Mouse (Mus musculus) ovary, postnatal 10 days (tissue): ENCODE data around the gene Wdcp.
"Not testable (repeated sequence)": the region's sequence is repeated elsewhere in the genome, so short reads cannot be mapped to it uniquely, and the experiment has no call there.

ENCODE experiments used
- DNase-seq: peaks from one replicate; pipeline ENCODE4 v3.0.0; 2022; ENCODE audit warnings: low spot score

Gene Wdcp

DNA sequence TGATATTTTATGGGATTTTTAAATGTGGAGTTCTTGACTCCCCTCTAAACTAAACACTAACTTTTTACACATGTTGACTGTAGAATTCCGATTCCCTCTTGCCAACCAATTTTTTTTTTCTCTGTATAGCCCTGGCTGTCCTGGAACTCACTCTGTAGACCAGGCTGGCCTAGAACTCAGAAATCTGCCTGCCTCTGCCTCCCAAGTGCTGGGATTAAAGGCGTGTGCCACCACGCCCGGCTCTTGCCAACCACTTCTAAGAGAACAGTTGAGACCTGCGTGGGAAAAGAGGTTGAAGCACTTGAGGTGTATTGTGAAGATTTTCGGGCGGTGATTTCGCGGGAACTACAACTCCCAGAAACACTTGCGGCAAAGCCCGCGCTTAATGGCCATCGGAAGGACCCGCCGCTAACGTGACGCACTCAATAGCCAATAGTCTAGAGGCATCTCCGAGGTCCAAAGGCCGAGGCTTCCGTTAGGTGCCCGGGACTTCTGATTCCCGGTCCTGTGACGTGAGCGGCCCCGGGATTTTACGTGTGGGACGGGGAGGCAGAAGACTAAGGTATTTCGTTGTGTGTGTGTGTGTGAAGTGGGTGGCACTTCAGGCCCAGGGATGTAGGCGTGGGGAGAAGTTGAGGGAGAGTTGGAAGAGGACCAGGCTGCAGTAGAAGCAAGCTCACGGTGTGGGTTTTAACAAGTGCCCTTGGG lies at the start of gene Wdcp:
Gene Wdcp (plus strand): TSS at position 414 of the 708 bp plus-strand sequence.
- DNase-seq = peak; percentile 54

DNA sequence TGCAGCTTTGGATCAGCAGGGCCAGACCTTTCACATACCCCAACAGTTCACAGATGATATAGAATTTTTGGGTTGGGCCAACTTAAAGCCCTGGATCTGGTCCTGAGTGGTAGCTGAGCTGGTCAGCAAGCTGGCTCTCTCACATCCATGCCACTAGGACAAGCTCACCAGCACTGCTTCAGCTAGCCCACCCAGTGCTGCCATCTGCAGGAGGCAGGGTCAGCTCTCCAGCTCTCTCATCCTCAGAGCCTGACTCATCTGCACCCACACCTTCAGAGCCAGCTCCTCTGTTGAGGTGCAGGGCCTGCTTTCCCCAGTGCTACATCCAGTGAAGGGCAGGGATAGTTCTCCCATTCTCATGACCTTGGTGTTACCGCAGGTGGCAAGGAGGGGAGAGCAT lies 49.4 kb upstream of the Wdcp start:
- no peak for DNase-seq

DNA sequence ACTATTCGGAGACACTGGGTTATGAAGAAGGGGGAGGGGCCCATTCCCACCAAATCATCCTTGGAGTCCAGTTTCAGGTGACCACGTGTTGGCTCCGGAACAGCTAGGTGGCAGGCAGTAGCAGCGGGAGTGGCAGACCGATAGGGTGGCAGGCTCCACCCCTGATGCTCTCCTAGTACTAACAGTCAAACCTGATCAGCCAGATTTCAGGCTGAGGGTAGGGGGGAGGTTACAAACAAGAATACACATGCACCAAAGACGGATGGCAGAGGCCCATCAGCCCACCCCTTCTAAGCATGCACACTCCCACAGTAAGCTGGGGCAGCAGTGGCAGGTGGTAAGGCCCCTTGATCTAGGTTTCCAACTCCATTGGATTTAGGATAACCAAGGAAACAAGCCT lies 45.6 kb upstream of the Wdcp start:
- DNase-seq = not testable (repeated sequence)

DNA sequence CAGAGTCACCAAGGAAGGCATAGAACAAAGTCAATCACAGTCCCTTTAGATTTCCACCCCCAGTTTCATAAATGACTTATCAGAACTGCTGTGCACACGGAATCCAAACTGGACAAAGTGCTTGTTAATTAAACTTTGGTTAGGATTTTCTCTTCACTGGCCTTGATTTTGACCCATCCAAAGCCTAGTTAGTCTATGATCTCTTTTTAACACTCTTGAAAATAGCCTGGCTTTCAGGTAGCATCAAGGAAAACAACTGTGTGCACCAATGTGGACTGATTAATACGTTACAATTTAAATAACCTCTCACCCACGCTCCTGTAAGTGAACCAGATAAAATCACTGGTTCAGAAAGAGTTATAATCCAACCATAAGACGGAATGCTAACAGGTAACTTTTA lies 32.1 kb upstream of the Wdcp start:
- no peak for DNase-seq

DNA sequence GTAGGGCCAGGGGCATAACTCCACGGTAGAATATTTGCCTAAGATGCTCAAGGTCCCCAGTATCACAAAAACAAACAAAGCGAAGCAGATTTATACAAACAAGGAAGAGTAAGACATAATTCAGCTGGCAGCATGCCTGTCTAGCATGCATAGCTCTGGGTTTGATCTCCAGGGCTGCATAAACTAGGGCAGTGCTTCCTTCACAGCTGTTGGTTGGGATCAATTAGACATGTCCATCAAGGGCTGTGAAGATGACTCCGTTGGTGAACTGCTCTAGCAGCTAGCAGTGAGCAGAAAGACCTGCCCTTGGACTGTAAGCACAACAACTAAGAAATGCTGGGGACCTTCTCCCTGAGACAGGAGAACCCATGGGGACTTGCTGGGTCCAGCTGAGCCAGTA lies 31.4 kb upstream of the Wdcp start:
- DNase-seq = no peak

DNA sequence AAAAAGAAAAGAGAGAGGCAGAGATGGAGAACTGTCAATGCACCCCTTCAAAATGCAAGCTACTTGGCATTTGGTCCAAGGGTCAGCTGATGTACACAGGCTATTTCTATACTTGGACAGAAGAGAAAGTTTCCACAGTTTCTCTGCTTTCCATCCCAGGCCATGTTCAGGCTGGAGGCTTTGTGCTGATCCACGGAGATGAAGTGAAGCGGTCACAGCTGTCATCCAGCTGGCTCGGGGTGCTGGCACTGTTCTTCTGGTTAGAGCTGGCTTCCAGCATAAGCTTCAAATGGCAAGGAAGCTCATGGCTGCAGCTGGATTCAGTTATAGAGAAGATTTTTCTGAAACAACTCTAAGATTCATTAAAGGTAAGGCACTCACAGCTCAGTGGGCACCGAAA lies 29.5 kb upstream of the Wdcp start:
- no peak for DNase-seq

DNA sequence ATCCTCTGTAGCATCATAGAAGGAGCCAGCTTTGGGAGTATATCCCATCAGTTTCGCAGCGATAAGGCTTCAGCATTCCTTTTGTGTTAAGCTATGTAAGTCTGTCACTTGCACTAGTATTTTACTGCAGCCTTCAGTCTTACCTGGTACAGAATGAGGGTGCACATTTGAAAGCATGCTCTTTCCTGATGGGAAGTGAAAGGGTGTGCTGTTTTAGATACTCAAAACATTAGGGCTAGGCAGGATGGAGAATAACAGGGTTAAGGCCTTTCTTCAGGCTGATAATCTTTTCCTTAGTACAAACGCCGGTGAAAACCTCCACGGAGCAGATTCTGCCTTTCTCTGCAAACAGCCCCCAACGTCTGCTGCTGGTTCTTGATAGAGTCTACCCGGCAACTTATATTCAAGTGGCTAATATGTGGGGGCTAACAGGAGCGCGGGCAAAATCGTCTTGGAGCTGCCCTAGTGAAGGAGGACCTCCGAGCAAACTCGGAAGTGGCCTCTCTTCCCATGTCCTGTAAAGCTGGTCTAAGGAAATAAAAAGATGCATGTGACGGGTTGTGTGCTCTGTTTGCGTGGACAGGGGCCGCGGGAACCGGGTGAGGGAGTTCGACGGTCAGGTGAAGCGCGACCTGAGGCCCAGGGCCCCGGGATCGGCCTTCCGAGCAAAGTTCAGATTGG lies 26.3 kb upstream of the Wdcp start:
- DNase-seq = peak; percentile 19

DNA sequence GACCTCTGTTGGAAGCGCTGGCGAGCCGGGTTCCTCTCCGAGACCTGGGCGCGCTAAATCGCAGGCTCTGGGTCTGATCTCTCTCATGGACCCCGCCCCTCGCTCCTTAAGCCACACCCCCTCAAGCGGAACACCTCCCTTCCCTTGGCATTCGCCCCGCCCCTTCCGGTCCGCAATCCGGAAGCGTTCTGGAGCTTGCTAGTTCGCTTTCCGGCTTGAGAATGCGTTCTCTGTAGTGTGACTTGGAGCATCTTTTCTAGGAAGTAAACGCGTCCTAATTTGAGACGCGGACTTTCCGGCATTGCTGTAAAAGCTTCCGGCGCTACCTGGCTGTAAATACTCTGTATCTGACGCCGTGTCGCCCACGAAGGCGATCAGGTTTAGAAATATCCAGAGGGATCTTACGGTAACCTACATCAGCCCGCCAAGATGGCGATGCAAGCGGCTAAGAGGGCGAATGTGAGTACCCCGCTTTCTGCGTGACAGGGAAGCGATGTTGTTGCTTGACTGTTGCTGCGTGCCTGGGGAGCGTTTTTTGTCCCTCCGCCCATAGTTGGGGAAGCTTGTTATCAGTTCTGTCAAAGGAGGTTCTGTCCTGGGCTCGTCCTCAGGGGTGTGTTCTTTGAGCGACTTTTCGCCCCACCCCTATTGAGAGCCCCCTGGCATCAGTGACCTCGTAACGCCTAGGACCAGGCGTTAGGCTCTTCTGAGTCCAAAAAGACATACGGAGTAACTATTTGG lies 25.6 kb upstream of the Wdcp start, which contains the start of gene Sf3b6:
Gene Sf3b6 (plus strand): TSS at position 184 of the 741 bp plus-strand sequence.
- peak; percentile 94 for DNase-seq

DNA sequence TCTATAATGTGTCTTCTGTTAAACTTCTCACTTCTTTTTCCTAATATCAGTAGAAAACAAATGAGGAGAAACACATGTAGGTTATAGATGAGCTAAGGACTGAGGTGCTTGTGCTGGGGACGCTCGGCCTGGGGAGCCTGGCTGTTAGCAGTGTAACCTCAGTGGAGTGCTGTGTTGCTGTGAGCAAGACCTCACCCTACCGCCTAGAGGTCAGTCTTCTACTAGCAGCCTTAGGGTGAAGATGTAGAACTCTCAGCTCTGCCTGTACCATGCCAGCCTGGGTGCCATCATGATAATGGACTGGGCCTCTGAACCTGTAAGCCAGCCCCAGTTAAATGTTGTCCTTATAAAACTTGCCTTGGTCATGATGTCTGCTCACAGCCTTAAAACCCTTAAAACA lies 15.8 kb upstream of the Wdcp start:
- DNase-seq = no peak

DNA sequence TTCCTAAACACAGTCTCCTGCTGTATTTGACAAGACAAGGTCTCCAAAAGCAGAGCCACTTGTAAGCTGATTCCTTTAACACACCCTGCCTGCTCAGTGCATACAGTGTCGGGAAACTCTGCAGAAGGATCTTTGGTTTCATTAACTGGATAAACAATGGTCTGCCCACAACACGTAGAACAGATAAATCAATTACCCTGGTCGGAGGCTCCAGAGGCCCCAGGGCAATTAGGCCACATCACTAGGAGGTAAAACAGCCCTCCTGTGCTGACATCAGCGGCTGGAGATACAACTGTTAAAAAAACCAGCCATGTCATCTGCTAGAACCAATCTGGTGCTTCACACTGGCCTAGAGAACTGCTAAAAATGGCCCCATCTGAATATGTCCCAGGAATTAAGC lies 6.1 kb upstream of the Wdcp start:
- DNase-seq = no peak

DNA sequence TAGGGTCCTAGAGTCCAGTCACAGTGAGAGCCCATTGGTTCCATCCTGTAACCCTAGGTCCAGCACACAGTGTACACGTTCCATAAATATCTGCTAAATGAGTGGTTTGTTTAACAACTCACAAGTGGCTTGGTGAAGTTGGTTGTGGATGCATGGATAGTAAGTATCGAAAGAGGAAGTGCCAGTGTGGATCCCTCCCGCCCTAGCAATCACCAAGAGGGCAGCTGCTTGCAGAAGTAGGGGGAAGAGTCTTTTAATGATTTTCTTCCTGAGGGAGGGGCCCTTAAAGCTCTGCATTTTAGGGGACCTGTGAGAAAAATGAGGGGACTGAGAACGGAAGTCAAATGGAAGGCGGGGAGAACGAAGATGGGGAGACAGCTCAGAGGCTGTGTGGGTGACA lies 3.1 kb upstream of the Wdcp start:
- DNase-seq = no peak

DNA sequence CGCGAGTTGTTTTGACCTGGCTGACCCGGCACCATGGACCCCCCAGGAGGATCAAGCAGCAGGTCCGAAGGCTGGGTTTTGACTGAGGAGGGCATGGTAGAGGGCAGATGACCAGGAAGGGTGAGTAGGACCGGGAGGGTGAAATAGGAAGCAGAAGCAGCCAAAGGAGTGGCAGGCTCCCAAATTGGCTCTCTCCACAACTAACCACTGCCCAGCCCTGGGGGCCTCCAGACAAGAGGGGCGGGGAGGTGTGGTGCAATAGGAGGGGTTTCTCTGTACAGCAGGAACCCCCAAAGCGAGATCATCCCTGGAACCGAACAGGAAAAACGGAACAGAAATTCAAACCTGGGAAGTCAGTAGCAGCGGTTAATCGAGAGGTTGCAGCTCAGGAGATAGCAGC lies 2.4 kb upstream of the Wdcp start:
- DNase-seq = no peak

DNA sequence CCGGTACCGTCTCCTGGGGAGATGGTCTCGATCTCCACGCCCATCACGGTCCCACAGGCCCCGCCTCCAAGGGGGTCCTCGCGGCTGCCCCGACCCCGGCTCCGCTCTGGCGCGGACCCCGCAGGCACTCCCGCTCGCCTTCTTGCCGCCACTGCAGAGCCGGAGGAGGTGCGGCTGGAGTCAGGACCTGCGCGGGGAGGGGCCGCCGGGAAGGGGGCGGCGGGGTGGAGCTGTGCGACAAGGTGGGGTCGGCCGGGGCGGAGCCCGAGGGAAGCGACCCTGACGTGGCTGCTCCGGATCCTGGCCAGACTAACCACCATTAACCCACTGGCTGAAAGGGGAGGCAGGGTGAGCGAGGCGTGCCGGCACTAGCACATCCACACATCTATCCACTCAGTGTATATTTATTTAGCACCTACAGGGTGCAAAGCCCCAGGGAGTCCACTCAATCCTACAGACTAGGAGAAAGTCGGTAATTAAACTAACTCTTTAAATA lies 1.7 kb upstream of the Wdcp start, which contains the start of gene Fkbp1b:
Gene Fkbp1b (minus strand): TSS at position 200 of the 496 bp plus-strand sequence.
- DNase-seq = no peak

DNA sequence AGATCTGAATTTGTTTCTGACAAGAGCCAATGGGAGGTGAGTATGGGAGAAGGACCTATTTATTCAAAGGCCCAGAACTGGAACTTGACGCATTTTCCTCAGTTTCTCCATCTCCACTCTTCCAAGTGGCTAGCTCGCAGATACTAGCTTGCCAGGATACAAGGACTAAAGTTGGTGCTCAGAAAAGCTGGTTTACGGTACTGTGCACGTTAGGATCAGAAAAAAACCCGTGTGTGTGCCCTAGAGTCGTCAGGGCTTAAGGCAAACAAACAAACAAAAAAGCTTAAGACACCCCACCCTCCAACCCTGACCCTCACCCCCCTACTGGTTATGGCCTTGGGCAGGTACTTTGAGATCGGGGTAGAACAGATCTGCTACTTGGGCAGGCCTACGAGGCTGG lies 647 bp upstream of the Wdcp start:
- no peak for DNase-seq

DNA sequence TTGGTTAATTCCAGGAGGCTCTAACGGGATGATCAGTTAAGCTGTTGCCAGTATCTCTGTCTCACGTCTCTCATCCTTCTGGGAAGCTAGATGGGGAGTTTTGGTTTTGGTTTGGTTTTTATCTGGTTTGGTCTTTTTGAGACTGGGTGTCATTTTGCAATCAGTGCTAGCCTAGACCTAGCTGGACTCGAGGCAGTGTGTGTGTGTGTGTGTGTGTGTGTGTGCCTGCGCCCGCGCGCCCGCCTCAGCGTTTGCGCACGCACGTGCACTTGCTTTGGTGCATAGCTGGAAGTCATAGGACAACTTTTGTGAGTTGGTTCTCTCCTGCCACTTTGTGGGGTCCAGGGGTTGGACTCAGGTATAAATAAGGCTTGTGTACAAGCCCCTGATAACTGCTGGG lies 638 bp downstream of the Wdcp start:
- no peak for DNase-seq

DNA sequence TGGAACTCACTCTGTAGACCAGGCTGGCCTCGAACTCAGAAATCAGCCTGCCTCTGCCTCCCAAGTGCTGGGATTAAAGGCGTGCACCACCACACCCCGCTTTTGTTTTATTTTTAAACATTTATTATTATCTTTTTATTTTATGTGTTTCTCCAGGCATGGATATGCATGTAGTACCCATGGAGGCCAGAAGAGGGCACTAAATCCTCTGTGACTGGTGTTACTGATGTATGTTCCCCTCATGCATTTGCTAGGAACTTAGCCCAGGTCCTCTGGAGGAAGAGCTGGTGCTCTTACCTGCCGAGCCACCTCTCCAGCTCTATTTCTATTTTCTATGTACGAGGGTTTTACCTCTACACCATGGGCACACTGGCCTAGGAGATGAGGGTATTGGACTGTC lies 13.1 kb downstream of the Wdcp start:
- DNase-seq = no peak

DNA sequence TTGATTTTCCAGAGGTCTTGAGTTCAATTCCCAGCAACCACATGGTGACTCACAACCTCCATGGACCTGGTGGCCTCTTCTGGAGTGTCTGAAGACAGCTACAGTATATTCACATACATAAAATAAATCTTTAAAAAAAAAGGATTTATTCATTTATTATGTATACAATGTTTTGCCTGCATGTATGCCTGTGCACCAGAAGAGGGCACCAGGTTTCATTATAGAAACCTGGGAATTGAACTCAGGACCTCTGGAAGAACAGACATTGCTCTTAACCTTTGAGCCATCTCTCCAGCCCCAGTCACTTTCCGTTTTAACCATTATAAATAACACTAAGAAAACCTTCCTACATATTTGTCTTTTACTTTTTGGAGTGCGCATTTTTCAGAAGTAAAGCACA lies 13.7 kb downstream of the Wdcp start:
- DNase-seq = no peak

DNA sequence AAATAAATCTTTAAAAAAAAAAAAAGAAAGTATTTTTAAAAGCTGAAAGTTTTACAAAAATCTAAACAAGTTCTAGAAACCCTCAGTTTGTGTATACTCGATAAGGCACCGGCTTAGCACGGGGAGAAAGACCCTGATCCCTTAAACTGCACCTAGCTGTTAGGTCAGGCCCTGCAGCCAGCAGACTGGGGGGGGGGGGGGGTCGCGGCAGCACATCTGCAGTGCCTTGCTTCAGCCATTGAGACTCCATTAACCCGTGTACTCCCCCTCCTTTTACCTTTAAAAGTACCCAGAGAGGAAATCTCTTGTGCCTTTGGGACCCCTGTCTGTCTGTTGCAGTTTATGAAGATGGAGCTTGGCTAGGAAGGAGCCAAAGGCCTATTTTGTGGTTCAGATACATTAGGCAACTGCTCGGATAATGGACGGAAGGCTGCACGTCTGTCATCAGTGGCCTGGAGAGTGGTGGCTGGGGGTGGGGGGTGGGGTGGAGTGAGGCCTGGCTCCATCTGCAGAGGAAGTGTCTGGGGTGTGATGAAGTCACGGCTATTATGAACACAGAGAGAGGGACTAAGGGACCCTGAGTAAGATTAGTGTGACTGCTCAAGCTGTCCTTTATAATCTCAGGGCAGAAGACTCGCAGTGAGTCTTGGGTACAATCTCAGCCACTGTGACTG lies 16.3 kb downstream of the Wdcp start:
- no peak for DNase-seq

DNA sequence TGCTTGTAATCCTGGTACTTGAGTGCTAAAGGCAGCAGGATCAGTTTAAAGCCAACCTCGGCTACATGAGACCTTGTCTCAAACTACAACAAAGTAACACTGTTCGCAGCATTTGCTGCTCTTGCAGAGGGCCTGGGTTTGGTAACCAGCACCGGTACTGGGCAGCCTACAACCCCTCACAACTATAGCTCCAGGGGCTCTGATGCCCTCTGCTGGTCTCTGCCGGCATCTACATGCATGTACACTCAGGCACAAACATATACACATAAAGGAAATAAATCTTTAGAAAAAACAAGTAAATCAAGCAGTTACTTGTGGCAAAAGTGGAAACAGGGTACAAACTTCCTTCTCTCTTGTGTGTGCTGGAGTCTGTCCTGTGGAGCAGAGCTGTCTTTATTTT lies 19.6 kb downstream of the Wdcp start:
- no peak for DNase-seq

DNA sequence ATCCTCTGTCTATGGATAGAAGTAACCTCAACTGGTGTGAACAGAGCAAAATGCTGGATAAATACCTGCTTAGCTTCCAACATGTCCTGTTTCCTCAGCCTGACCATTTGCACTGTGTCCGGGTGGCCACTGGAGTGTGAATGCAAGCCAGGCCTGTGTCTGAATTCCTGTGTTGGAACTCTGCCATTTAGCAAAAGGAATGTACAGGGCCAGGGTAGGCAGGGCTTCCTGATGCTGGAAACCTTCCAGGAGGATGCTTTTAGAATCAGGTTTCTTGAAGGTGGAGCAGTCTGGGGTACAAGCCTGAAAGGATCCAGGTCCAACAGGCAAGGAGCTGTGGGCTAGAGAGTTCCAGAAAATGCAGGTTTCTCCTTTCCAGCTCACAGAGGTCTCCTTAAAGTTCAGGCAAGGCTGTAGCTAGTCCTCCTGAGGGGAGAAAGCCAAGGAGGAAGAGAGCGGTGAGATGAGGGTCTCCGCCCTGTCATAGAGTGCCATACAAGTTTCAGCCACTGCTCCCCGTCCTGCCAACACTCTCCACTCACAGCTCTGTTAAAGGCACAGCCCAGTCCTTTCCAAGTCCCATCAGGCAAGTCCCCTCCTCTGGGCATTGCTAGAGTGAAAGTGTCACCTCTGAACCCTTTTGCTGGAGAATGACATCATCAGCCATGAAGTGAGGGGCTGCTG lies 20.7 kb downstream of the Wdcp start:
- no peak for DNase-seq

DNA sequence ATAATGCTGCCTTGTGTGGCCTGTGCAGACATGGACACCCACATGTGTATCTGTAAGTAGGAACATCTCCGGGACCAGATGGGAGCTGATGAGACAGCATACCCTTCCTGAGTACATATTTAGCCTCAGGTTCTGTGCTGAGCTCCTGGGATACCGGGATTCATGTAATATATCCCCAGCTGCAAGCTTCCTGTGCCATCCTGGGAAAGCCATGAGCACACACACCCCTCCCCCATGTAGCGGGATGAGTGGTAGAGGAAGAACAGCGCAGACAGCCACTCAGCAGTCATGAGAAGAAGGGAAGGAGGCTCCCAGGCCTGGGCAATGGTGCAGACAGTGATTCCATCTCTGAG lies 21.2 kb downstream of the Wdcp start:
- DNase-seq = no peak

DNA sequence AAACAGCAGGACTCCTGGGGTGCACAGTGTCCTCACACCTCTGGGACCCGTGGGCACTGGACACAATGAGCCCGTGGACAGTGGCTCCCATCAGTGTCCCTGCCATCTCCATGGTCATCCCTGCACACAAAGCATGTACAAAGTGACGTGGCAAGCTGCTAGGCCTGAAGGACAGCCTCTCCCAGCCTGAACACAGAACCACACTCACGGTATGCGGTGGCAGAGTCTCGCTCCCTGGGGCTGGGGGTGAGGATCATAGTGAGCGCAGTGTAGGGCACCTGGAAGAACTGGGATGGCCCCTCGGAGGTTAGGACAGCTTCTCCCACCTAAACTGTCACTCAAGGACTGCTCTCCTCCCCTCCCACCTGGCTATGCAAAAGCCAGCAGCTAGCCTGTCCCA lies 25.8 kb downstream of the Wdcp start:
- no peak for DNase-seq
